Mouse (Mus musculus): ENCODE measurements around the gene 4930480E11Rik. TPM values are rescaled to one million over a fixed set of nuclear protein-coding genes. Genes with fewer than 3 reads are reported as not detected.
"Not testable (repeated sequence)": the region's sequence is repeated elsewhere in the genome, so short reads cannot be mapped to it uniquely, and the experiment has no call there.

Gene 4930480E11Rik
- polyA plus RNA-seq (2014; fragmentation: Nextera tagmentation; extraction: Ambion mirVana): not detected in 2 replicates

DNA sequence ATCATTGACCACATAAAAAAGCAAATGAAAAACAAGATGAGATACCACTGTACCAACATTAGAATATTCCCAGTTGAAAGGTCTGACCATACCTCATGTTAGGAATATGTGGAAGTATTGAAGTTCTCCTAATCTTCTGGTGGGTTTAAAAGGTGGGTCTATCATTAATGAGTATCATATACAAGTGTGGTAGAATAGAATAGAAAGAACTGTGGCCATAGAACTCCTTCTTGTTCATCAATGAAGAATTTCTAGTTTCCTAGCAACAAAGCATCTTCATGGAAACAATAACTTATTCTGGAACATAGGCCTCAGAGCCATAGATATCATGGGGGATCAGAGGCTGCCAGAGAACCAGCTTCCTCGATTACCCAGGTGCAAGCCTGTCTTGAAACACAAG lies at the start of gene 4930480E11Rik:
4930480E11Rik (plus strand) TSS at position 301 of the 400 bp plus-strand sequence.
- no peaks in the 10 kb centered on the region for H3K4me1 ChIP-seq (replicated peaks; ENCODE audit: control insufficient read depth, insufficient read depth, low read length)
- H3K36me3 ChIP-seq (ENCODE audit: control insufficient read depth, insufficient read depth, low read length): no peaks in the 10 kb centered on the region
- no peaks in the 10 kb centered on the region for H3K9me3 ChIP-seq (ENCODE audit: control insufficient read depth, low read length)
- DNase-seq (ENCODE audit: low spot score) (no peak), ATAC-seq (replicated peaks; ENCODE audit: low FRiP score) (no peak)
- H3K9ac ChIP-seq (ENCODE audit: low read depth, low read length): no peak within 1 kb of the TSS
- WGBS: 23% methylated on average over 1 of the region's 1 CpGs
- H3K27ac ChIP-seq (ENCODE audit: low read depth, low read length): no peak within 1 kb of the TSS
- no peak within 1 kb of the TSS for H3K4me2 ChIP-seq
- no peak within 1 kb of the TSS for H3K4me3 ChIP-seq (ENCODE audit: low read depth, low read length)
- H3K27me3 ChIP-seq (replicated peaks; ENCODE audit: control insufficient read depth, insufficient read depth, low read length): no peaks in the 10 kb centered on the region

DNA sequence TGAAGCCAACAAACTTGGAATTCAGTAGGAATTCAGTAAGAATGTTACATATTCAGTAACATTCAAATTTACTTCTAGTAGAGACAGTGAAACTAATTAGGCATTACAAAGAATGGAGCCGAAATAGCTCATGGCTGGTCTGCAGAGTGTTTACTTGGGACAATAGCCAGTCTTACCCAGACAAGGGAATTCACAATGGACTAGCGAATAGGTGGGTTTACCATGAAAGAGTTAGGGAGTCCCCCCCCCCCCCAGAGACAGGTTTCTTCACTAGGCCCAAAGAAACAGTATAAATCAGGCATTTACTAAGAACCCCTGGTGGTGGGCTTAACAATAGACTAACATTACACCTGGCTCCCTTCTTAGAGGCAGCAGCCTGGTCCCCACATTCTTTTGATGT lies 33.9 kb downstream of the 4930480E11Rik start:
- not testable (repeated sequence) for H3K4me3 ChIP-seq (ENCODE audit: low read depth, low read length); H3K4me2 ChIP-seq; DNase-seq (ENCODE audit: low spot score); H3K27me3 ChIP-seq (replicated peaks; ENCODE audit: control insufficient read depth, insufficient read depth, low read length); H3K36me3 ChIP-seq (ENCODE audit: control insufficient read depth, insufficient read depth, low read length); H3K9ac ChIP-seq (ENCODE audit: low read depth, low read length); H3K4me1 ChIP-seq (replicated peaks; ENCODE audit: control insufficient read depth, insufficient read depth, low read length); ATAC-seq (replicated peaks; ENCODE audit: low FRiP score); H3K9me3 ChIP-seq (ENCODE audit: control insufficient read depth, low read length); H3K27ac ChIP-seq (ENCODE audit: low read depth, low read length)
- WGBS: 70% methylated on average over 2 of the region's 2 CpGs

Other genes with a start within 250 kb of the 4930480E11Rik start
- not detected in 2 replicates for gene Gm5938, start 244.2 kb upstream of the 4930480E11Rik start, polyA plus RNA-seq (2014; fragmentation: Nextera tagmentation; extraction: Ambion mirVana)
- not detected in 2 replicates for gene Obp1b, start 182.9 kb upstream of the 4930480E11Rik start, polyA plus RNA-seq (2014; fragmentation: Nextera tagmentation; extraction: Ambion mirVana)
- gene Gm14743, start 123.7 kb upstream of the 4930480E11Rik start, polyA plus RNA-seq (2014; fragmentation: Nextera tagmentation; extraction: Ambion mirVana): not detected in 2 replicates
- gene Prrg1, start 214.3 kb downstream of the 4930480E11Rik start, polyA plus RNA-seq (2014; fragmentation: Nextera tagmentation; extraction: Ambion mirVana): 5.1 and 5.7 TPM in 2 replicates

Data from liver, embryonic 11.5 days (tissue).